Mouse (Mus musculus) adrenal gland, adult (tissue): Measurements from ENCODE around the gene Olfr720.

ENCODE experiments used
- DNase-seq, 2 experiments: peaks; one replicate each; pipeline ENCODE4 v3.0.0; 2022 to 2023; ENCODE audit warnings: low spot score in 1 of 2; ENCODE audit not compliant: inconsistent age in 2 of 2

The Olfr720 gene

DNA sequence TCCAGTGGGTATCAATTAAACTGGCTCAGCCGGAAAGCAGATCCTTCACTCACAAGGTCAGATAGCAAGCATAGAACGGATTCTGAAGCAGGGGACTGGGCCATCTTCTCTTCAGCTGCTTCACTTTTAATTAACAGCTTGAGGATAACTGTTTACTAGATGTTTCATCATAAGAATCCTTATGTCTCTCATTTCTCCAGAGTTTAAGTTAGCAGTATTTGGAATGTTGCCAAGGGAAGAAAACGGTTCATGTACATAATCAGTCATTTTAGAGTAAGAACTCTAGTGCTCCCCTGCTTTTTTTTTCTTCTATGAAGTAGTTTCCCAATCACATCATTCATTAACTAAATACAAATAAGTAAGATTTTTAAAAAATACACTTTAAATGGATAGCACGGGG lies at the start of gene Olfr720:
Olfr720 (minus strand) TSS at position 101 of the 400 bp plus-strand sequence.
- no peak for DNase-seq
